Mouse (Mus musculus) mouse embryonic stem cell (cell line): Measurements from ENCODE around the gene Olfr1276.

Source experiments
- in situ Hi-C, 2 experiments: fragments of 300-500 bp; cut with MboI; formaldehyde crosslinking; loops; 1 replicate in 1 of 2; 3 replicates in 1 of 2; pipeline ENCODE4 v1.14.3; 2019 to 2020; ENCODE audit warnings: low sequenced_read_pairs in 2 of 2, low pct_unique_long_range_greater_than_20kb in 1 of 2, mixed read lengths in 1 of 2; ENCODE audit not compliant: unreplicated experiment in 1 of 2

The Olfr1276 gene

DNA sequence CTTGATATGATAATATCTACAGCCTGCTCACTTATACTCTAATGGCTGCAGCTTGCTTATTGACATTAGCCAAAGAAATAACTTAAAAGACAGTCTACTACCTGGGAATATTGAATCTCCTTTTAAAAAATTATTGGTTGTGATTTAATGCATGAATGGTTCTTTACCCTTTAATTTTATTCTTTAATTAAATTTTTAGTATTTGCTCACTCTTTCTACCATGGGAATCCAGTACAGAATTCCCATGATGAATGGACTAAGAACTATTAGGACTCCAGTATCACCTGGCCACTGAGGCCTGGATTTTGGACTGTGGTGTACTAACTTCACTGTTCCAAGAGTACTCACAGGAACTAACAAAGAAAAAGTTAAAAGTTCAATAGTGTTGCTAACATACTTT lies at the start of gene Olfr1276:
Gene Olfr1276, plus strand, starts transcription at position 301 of the 400 bp plus-strand sequence.
- in situ Hi-C loops: no loop called here

- in situ Hi-C loops: no loop called here
These were observed 24.8 kb upstream of the Olfr1276 start, which contains the start of gene 4930430A15Rik for GRCm38 (mm10) chr2:111229502-111229901. TSS of gene 4930430A15Rik (minus strand) at chr2:111229602.

- in situ Hi-C loops: no loop called here
These were observed 19.1 kb upstream of the Olfr1276 start, which contains the start of gene Olfr1275 for GRCm38 (mm10) chr2:111235186-111235585. TSS of gene Olfr1275 (minus strand) at chr2:111235286.

GRCm38 (mm10) chr2:111274006-111274405 lies 19.7 kb downstream of the Olfr1276 start, which contains the start of gene Olfr1277:
TSS of gene Olfr1277 (minus strand) at chr2:111274106.
- in situ Hi-C loops: no loop called here

GRCm38 (mm10) chr2:111289836-111290235 lies 35.5 kb downstream of the Olfr1276 start, which contains the start of gene Olfr1278:
TSS of gene Olfr1278 (plus strand) at chr2:111290136.
- in situ Hi-C loops: no loop called here

DNA sequence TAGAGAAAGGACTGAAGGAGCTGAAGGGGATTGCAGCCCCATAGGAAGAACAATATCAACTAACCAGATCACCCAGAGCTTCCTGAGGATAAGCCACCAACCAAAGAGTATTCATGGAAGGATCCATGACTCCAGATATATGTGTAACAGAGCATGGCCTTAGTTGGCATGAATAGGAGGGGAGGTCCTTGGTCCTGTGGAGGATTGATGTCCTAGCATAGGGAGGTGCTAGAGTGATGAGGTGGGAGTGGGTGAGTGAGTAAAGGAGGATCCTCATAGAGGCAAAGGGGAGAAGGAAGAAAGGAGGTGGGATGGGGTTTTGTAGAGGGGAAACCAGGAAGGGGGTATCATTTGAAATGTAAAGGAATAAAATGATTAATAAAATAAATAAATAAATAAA lies 44.2 kb downstream of the Olfr1276 start:
- in situ Hi-C loops: no loop called here

- in situ Hi-C loops: no loop called here
These were observed 46.1 kb downstream of the Olfr1276 start, which contains the start of gene Olfr1279 for GRCm38 (mm10) chr2:111300374-111300773. TSS of gene Olfr1279 (plus strand) at chr2:111300635.
